Mouse (Mus musculus) B cell, adult 2 months (primary cell): ENCODE measurements at regions not wholly inside any gene's neighbourhood (a gene's known extent, or its start where the extent isn't known, plus 50 kb on each side); places are given as distances from the start of the nearest gene placed in this dataset.

Source experiments
- DNase-seq, 2 experiments: peaks; one replicate each; pipeline ENCODE4 v3.0.0; 2022

- no peak for DNase-seq
Observed at GRCm38 (mm10) chr3:19747361-19747760, 118.9 kb upstream of the 1700064H15Rik start.

GRCm38 (mm10) chr3:19751946-19752345 lies 123.5 kb upstream of the 1700064H15Rik start:
- DNase-seq = no peak

- DNase-seq = no peak
Observed at GRCm38 (mm10) chr3:19754011-19754410, 125.5 kb upstream of the 1700064H15Rik start.

GRCm38 (mm10) chr3:19754636-19755035 lies 126.2 kb upstream of the 1700064H15Rik start:
- no peak for DNase-seq

- no peak for DNase-seq
Observed at GRCm38 (mm10) chr3:19755136-19755535, 126.7 kb upstream of the 1700064H15Rik start.

- no peak for DNase-seq
Observed at GRCm38 (mm10) chr3:19798543-19799106, 158.2 kb upstream of the Cp start.

GRCm38 (mm10) chr3:19810034-19810433 lies 146.8 kb upstream of the Cp start:
- no peak for DNase-seq

GRCm38 (mm10) chr3:19824904-19825303 lies 131.9 kb upstream of the Cp start:
- DNase-seq = no peak

GRCm38 (mm10) chr3:19828518-19829246 lies 128.2 kb upstream of the Cp start:
- DNase-seq = no peak

GRCm38 (mm10) chr3:19829752-19830151 lies 127.1 kb upstream of the Cp start:
- DNase-seq = no peak

GRCm38 (mm10) chr3:19848031-19848735 lies 108.7 kb upstream of the Cp start:
- DNase-seq = no peak

GRCm38 (mm10) chr3:19848736-19849269 lies 108.1 kb upstream of the Cp start:
- DNase-seq = no peak

GRCm38 (mm10) chr3:19882623-19883022 lies 74.2 kb upstream of the Cp start:
- no peak for DNase-seq

- DNase-seq = no peak
Observed at GRCm38 (mm10) chr3:19888405-19888804, 68.4 kb upstream of the Cp start.

- no peak for DNase-seq
Observed at GRCm38 (mm10) chr3:19894258-19894629, 62.6 kb upstream of the Cp start.

- peak; percentile 90 to 92 for DNase-seq
Observed at GRCm38 (mm10) chr3:19894630-19895578, 62.0 kb upstream of the Cp start.

GRCm38 (mm10) chr3:19895755-19896154 lies 61.1 kb upstream of the Cp start:
- no peak for DNase-seq

- DNase-seq = no peak
Observed at GRCm38 (mm10) chr3:19897140-19897539, 59.7 kb upstream of the Cp start.

GRCm38 (mm10) chr3:19902226-19902625 lies 54.6 kb upstream of the Cp start:
- DNase-seq = no peak

- DNase-seq = peak; percentile 61 to 65
Observed at GRCm38 (mm10) chr3:19904446-19905275, 52.2 kb upstream of the Cp start.
